Mouse (Mus musculus): Measurements from ENCODE around the gene Mthfd1l. TPM values are rescaled to one million over a fixed set of nuclear protein-coding genes. Genes with fewer than 3 reads are reported as not detected.

The Mthfd1l gene
- total and polyA plus RNA-seq, 3 experiments, result 0.27 to 0.99 (median 0.77) TPM

- Histone ChIP-seq H3K4me3 (no peak overlapping the region), H3K36me3 (ENCODE audit: control insufficient read depth, insufficient read depth, low read length) (no peaks in the 10 kb centered on the region), H3K79me2 (replicated peaks; ENCODE audit: control insufficient read depth, insufficient read depth, low read length) (no peaks in the 10 kb centered on the region), H3K4me1 (ENCODE audit: control insufficient read depth, insufficient read depth, low read length) (peaks cover 5% of the 10 kb centered on the region), H3K9ac (ENCODE audit: low read depth, low read length) (no peak overlapping the region), H3K27me3 (ENCODE audit: control insufficient read depth, insufficient read depth, low read length) (no peaks in the 10 kb centered on the region), H3K27ac (no peak overlapping the region)
- WGBS, result 68% methylated on average over 8 of the region's 8 CpGs
- TF ChIP-seq CTCF (IDR thresholded peaks at IDR 0.05) (no peak), EP300 (IDR thresholded peaks at IDR 0.05; ENCODE audit: insufficient read depth, low read depth, low read length) (no peak), POLR2A (IDR thresholded peaks at IDR 0.05; ENCODE audit: insufficient read depth, low read depth, low read length) (no peak)
- intact Hi-C loops (cut with DNase I), result no loop called here
- no peak for DNase-seq
Observed at GRCm38 (mm10) chr10:4159541-4160090, 186.7 kb downstream of the Mthfd1l start.

- DNase-seq, result no peak
- H3K79me2 ChIP-seq (replicated peaks; ENCODE audit: control insufficient read depth, insufficient read depth, low read length), result no peaks in the 10 kb centered on the region
- WGBS, result 46% methylated on average over 13 of the region's 13 CpGs
- no peaks in the 10 kb centered on the region for H3K36me3 ChIP-seq (ENCODE audit: control insufficient read depth, insufficient read depth, low read length)
- H3K27ac ChIP-seq, result no peak overlapping the region
- H3K4me3 ChIP-seq, result no peak overlapping the region
- no peaks in the 10 kb centered on the region for H3K27me3 ChIP-seq (ENCODE audit: control insufficient read depth, insufficient read depth, low read length)
- intact Hi-C loops (cut with DNase I), result no loop called here
- H3K4me1 ChIP-seq (ENCODE audit: control insufficient read depth, insufficient read depth, low read length), result peaks cover 5% of the 10 kb centered on the region
- 0 out of 2 replicates have a peak overlapping the region, but pooled peaks have one; percentile 26 for H3K9ac ChIP-seq (ENCODE audit: low read depth, low read length)
- TF ChIP-seq EP300 (IDR thresholded peaks at IDR 0.05; ENCODE audit: insufficient read depth, low read depth, low read length) (no peak), CTCF (IDR thresholded peaks at IDR 0.05) (no peak), POLR2A (IDR thresholded peaks at IDR 0.05; ENCODE audit: insufficient read depth, low read depth, low read length) (no peak)
Observed at GRCm38 (mm10) chr10:4160242-4160785, 187.4 kb downstream of the Mthfd1l start.

- TF ChIP-seq POLR2A (IDR thresholded peaks at IDR 0.05; ENCODE audit: insufficient read depth, low read depth, low read length) (no peak), CTCF (IDR thresholded peaks at IDR 0.05) (no peak), EP300 (IDR thresholded peaks at IDR 0.05; ENCODE audit: insufficient read depth, low read depth, low read length) (no peak)
- intact Hi-C loops (cut with DNase I), result no loop called here
- peaks cover 5% of the 10 kb centered on the region for H3K4me1 ChIP-seq (ENCODE audit: control insufficient read depth, insufficient read depth, low read length)
- H3K9ac ChIP-seq (ENCODE audit: low read depth, low read length), result no peak overlapping the region
- no peaks in the 10 kb centered on the region for H3K79me2 ChIP-seq (replicated peaks; ENCODE audit: control insufficient read depth, insufficient read depth, low read length)
- no peaks in the 10 kb centered on the region for H3K27me3 ChIP-seq (ENCODE audit: control insufficient read depth, insufficient read depth, low read length)
- no peak for DNase-seq
- H3K4me3 ChIP-seq, result no peak overlapping the region
- H3K36me3 ChIP-seq (ENCODE audit: control insufficient read depth, insufficient read depth, low read length), result no peaks in the 10 kb centered on the region
- H3K27ac ChIP-seq, result no peak overlapping the region
- WGBS, result 82% methylated on average over 2 of the region's 2 CpGs
Observed at GRCm38 (mm10) chr10:4162049-4162448, 189.1 kb downstream of the Mthfd1l start.

GRCm38 (mm10) chr10:4162976-4163375 is 190.1 kb downstream of the Mthfd1l start:
- intact Hi-C loops (cut with DNase I), result no loop called here
- Histone ChIP-seq H3K36me3 (ENCODE audit: control insufficient read depth, insufficient read depth, low read length) (no peaks in the 10 kb centered on the region), H3K27me3 (ENCODE audit: control insufficient read depth, insufficient read depth, low read length) (no peaks in the 10 kb centered on the region), H3K4me1 (ENCODE audit: control insufficient read depth, insufficient read depth, low read length) (peaks cover 5% of the 10 kb centered on the region), H3K27ac (no peak overlapping the region), H3K79me2 (replicated peaks; ENCODE audit: control insufficient read depth, insufficient read depth, low read length) (no peaks in the 10 kb centered on the region), H3K4me3 (no peak overlapping the region), H3K9ac (ENCODE audit: low read depth, low read length) (no peak overlapping the region)
- TF ChIP-seq EP300 (IDR thresholded peaks at IDR 0.05; ENCODE audit: insufficient read depth, low read depth, low read length), result no peak
- no peak for TF ChIP-seq POLR2A (IDR thresholded peaks at IDR 0.05; ENCODE audit: insufficient read depth, low read depth, low read length)
- no peak for TF ChIP-seq CTCF (IDR thresholded peaks at IDR 0.05)
- WGBS, result 80% methylated on average over 3 of the region's 3 CpGs
- no peak for DNase-seq

- Histone ChIP-seq H3K9ac (ENCODE audit: low read depth, low read length) (no peak overlapping the region), H3K27me3 (ENCODE audit: control insufficient read depth, insufficient read depth, low read length) (no peaks in the 10 kb centered on the region), H3K36me3 (ENCODE audit: control insufficient read depth, insufficient read depth, low read length) (no peaks in the 10 kb centered on the region), H3K4me1 (ENCODE audit: control insufficient read depth, insufficient read depth, low read length) (peaks cover 5% of the 10 kb centered on the region), H3K4me3 (no peak overlapping the region), H3K79me2 (replicated peaks; ENCODE audit: control insufficient read depth, insufficient read depth, low read length) (no peaks in the 10 kb centered on the region), H3K27ac (no peak overlapping the region)
- 54% methylated on average over 9 of the region's 9 CpGs for WGBS
- peak in 1 of 2 experiments; percentile 31 for DNase-seq
- TF ChIP-seq POLR2A (IDR thresholded peaks at IDR 0.05; ENCODE audit: insufficient read depth, low read depth, low read length) (no peak), CTCF (IDR thresholded peaks at IDR 0.05) (no peak), EP300 (IDR thresholded peaks at IDR 0.05; ENCODE audit: insufficient read depth, low read depth, low read length) (no peak)
- intact Hi-C loops (cut with DNase I), result no loop called here
Observed at GRCm38 (mm10) chr10:4164681-4165080, 191.8 kb downstream of the Mthfd1l start.

GRCm38 (mm10) chr10:4168222-4168798 is 195.4 kb downstream of the Mthfd1l start:
- no peaks in the 10 kb centered on the region for H3K4me1 ChIP-seq (ENCODE audit: control insufficient read depth, insufficient read depth, low read length)
- H3K9ac ChIP-seq (ENCODE audit: low read depth, low read length), result no peak overlapping the region
- no peak for DNase-seq
- no peak overlapping the region for H3K4me3 ChIP-seq
- no peak overlapping the region for H3K27ac ChIP-seq
- H3K36me3 ChIP-seq (ENCODE audit: control insufficient read depth, insufficient read depth, low read length), result no peaks in the 10 kb centered on the region
- TF ChIP-seq EP300 (IDR thresholded peaks at IDR 0.05; ENCODE audit: insufficient read depth, low read depth, low read length) (no peak), POLR2A (IDR thresholded peaks at IDR 0.05; ENCODE audit: insufficient read depth, low read depth, low read length) (no peak), CTCF (IDR thresholded peaks at IDR 0.05) (no peak)
- WGBS, result 48% methylated on average over 5 of the region's 5 CpGs
- intact Hi-C loops (cut with DNase I), result no loop called here
- no peaks in the 10 kb centered on the region for H3K79me2 ChIP-seq (replicated peaks; ENCODE audit: control insufficient read depth, insufficient read depth, low read length)
- no peaks in the 10 kb centered on the region for H3K27me3 ChIP-seq (ENCODE audit: control insufficient read depth, insufficient read depth, low read length)

All from heart, adult 2 months (tissue).